Mouse (Mus musculus) urinary bladder, postnatal 4 days (tissue): ENCODE measurements around the gene Tmem238l.

Experiments
- DNase-seq, 2 experiments: peaks; one replicate each; pipeline ENCODE4 v3.0.0; 2021 to 2022; ENCODE audit warnings: low spot score in 2 of 2

Tmem238l gene

DNA sequence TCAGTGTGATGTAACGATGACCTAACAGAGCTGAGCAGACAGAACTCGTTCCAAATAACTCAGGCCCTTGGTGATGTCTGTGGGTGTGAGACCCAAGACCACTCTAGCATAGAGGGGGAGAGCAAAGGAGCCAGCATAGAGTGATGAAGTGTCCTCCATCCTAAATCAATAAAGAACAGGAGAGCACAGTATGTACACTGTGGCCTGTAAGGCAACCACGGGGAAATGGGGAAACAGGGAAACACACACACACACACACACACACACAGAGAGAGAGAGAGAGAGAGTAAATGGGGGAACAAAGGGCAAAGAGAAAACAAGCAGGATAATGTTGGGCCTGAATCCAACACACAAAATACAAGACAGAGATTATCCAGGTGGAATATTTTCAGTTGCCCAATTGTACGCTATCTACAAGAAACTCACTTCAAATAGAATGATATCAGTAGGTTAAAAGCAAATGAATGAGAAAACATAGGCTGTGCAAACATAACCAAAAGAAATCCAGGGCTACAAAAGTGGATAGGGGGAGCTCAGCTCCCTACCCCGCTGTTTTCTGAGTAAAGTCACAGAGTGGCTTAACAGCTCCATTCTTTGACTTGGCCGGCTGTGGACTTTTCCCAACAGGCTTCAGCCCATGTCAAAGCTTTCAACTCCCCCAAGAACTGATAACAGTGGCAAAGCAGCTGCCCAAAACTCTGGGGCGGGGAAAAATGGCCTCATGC lies 19.3 kb downstream of the Tmem238l start:
- DNase-seq = no peak

DNA sequence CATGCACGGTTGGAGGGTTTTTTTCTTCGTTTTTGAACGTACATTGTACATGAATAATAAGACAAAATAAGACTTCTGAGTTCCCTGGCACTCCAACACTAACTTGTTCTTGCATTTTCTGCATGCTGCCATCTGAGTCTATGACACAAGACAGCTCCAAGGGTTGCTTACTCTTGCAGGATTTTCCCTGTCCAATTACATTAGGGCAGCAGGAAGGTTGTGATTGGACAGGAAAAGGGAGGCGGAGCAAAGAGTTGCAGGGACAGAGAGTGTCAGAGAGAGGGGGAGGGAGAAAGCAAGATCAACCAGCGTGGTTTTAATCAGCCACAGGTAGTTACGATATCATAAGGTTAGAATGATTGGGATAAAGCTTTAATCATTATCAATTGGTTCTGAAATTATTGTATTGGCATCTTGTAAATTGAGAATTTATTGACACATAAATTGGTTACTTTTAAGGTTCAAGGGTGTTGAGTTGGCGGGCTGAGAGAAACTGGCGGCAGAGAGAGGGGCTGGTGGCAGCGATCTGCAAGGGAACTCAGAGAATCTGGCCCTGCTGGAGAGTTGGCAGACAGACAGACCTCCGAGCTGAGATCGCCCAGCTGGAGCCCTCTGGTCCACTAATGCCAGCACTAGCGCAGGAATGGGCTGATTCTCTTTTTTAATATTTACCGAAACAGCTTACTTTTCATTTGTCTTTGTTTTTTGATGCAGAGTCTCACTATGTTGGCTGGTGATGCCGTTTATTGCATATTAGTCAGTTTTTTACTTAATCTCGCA lies 25.1 kb downstream of the Tmem238l start:
- no peak for DNase-seq

DNA sequence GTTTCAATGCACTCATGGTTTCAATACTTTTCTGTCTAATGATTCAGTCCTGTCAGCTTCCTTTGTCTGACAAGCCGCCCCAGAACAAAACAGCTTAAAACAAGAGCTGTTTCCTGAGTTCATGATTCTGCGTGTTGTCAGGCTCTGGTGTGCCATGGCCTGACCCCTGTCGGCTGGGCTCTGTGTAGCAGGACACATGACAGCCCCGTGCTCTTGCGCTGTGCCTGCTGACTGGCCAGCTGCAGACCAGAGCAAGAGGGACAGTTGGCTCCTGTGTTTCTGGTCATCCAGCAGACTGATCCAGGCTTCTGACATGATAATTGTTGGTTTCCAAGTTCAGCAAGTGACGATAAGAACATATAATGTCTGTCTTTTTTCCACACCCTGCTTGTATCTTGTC lies 26.4 kb downstream of the Tmem238l start:
- peak in 1 of 2 experiments; percentile 62 for DNase-seq

DNA sequence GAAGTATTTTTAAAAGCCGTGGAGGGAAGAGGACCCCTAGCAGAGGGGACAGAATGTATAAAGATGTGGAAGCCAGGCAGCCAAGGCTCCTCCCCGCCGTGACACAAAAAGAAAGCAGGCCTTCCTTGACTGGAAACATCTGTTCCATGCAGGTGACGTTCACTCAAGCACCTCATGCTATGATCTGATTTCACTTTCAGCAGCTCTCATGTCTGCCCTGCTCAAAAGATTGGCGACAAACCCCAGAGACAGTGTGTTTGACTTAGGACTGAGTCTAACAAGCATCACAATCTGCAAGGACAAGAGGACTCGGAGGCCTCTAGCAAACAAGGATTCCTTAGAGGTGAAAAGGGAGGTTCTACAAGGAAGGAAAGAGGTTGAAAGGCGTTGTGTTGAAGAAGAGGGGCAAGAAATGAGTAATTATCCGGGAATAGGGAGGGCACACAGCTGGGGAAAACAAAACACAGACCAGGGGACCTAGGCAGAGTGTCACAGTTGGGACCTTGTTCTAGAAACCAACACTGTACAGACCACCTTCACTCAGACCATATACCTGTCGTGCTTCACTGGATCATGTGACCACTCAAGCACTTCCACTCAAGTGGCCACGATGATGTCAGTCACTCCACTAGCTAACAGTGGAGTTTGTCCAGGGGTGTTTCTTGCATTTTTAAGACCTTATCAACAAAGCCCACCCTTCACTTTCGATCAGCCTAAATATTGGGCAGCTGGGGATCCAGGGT lies 27.2 kb downstream of the Tmem238l start:
- DNase-seq = no peak

DNA sequence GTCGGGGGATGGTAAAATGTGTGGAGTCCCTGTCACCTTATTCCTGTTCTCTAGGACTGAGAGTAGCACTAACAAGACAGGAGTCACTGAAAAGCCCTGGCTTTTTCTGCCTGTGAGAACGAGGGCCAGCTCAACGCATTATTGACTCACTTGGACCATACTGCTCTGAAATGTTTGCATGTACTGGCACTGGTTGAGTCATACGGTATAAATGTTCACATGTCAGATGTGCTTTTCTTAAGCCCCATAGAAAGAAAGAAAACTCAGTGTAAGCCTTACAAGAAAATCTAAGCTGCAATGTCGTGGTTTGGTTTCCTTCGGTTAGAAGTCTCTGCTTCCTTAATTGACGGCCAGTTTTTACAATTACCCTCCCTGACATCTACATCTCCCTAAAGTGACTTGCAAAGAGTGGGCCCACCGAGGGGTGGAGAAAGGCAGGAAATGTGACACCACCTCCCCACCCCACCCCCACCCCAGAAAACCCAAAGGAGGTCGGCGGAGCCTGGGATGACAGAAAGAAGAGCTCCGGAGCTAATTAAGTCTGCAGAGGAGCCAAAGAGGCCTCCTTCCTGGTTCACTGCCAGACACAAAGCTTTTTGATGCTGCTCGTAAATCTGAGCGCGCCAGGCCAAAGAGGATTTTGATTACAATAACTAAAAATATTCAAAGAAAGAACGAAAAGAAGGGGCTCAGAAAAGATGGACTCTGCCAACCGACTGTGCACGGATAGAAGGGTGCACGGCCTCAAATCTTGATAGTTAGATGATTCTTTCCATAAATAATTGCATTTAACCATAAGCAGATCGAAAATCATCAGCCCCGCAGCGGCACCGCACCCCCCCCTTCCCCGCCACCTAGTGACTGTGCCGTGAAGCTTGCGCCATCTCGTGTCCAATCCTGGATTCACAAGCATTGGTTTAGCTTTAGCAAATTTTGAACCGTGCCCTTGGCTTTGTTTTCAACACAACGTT lies 28.0 kb downstream of the Tmem238l start:
- DNase-seq = peak; percentile 53 to 77

DNA sequence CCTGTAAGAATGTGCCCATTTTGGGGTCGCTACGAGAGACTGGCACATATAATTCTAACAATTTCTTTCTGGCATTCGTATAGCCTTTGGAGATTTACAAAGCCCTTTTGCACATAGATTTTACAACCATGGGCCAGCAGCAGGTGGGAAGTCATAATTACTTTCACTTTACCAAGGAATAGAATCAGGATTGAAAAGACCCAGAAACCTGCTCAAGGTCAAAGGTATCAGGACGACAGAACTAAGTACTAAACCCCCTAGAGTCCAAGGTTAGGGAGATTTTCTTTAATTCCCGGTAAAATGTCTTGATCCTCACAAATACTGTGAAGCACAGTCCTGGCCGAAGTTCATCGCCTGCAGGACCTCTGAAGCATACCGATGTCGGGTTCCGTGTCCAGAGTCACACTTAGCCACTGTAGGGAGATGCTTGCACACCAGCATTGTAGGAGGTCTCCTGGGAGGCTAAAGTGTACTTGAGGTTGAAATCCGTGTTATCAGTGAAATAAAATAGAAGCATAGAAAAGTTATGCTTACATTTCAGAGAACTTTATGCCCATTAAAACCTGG lies 28.8 kb downstream of the Tmem238l start:
- DNase-seq = no peak

DNA sequence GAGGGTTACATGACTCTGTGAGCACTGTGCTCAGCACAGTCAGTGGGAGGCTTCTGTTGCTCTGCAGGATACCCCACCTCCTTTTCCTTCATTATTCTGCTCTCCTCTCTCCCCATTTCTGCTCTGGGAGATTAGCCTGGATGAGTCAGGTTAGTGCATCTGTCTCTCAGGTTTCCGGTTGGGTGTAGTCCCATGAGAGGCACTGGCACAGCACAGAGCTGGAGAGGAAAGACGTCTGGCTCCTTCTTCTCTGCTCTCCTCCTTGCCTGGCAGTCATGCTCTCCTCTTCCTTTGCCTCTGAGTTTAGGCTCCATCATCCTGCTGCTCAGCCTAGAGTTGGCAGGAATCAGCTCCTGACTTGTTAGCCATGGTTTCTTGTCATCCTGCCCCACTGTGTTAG lies 35.7 kb downstream of the Tmem238l start:
- no peak for DNase-seq

DNA sequence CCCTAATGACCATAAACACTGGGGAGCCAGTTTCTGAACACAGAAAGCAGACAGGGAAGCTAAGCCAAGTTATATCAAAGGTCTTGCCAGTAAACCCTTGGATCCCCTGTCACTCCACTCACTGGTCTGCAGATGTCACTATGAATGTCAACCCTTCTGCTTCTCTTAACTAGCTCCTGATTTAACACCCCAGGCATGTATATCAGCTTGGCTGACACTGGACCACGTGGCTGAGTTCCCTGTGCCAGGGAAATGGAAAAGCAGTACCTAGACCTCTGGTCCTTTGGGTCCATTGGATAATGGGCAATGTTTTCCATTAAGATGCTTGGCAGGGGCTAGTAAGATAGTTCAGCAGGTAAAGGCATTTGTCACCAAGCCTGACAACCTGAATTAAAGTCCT lies 37.2 kb downstream of the Tmem238l start:
- no peak for DNase-seq

DNA sequence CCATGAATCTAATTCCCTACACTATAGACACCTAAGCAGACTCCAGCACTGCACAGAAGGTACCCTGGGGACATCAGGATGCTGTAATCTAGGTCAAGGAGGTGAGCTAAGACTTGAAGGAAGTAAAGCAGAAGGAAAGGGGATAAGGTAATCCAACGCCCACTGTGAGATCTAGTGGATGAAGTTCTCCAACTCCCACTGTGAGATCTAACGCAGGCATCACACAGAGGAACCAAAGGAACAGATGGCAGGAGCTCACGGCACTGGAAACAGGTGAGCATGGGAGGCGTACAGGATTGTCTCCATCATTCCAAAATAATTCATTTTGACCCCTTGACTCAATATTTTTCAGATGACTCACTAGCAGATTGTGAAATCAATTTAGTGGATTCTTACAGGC lies 40.0 kb downstream of the Tmem238l start:
- no peak for DNase-seq

DNA sequence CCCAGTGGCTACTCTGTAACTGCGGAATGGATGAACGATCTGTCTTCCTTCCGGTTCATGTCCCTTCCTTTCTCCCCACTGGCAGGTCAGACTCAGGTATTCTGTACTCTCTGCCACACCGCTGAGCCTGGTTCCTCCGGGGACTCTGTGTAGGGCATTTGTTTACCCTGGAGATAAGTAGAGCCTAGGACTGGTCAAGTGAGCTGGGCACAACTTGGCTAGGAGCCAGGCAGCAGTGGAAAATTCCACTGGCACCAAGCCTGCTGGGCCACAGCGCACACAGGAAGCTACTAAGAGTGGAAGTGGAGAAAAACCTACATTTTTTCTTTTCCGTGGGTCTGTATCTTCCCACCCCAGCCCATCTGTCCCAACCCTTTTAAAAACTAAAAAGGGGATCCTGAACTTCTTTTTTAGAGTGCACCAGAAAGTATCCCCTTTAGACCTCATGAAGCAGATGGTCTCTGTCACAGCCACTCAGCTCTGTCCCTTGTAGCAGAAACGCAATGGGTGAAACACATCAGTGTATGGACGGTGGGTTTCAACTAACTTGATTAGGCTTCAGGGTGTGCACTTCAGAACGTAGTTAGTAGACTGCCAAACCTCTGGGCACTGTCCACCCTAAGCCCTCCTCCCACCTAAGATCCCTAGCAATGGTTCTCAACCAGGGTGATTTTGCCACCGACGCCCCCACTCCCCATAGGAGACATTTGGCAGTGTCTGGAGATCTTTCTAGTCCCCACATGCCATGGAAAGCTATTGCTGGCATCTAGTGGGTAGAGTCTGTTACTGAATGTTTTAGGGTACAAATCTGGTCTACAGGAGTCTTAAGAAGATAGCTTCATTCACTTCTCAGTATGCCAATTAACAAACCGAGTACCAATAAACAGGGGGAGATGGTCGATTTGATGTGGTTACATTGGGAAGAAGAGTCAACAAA lies 42.3 kb downstream of the Tmem238l start:
- peak; percentile 58 to 72 for DNase-seq

DNA sequence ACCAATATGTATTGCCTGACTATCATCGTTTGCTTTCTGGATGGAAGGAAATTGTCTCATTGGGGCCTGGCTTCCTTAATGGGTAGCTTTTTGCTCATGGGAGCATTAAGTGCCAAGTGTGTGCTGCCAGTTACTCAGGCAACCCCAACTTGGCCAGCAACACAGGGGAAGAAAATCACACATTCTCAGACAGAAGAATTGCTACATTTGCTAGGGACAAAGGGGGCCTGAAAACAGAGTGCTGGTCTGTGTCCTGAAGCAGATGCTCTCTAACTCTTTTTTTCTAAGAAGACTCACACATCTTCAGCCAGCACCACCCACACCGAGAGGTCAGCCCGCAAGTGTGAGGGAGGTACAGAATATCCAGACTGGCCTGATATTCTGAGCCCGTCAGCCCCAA lies 44.2 kb downstream of the Tmem238l start:
- no peak for DNase-seq

DNA sequence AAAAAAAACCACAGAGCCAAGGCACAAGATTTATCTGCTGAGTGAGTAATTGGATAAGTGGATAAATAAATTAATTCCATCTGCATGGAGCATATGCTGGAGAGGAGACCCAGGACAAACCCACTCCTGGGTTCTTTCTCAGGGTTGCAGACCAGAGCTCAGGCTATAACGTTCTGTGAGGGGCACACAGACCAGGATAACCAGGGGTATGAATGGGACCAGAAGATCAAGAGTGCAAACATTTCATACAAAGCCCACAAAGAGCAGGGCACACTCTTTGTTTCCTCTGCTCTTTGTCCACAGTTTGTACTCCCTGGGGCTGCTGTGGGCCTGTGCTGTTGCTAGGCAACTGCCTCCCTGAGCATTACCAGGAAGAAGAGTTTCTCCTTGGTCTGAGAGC lies 45.3 kb downstream of the Tmem238l start:
- DNase-seq = no peak

DNA sequence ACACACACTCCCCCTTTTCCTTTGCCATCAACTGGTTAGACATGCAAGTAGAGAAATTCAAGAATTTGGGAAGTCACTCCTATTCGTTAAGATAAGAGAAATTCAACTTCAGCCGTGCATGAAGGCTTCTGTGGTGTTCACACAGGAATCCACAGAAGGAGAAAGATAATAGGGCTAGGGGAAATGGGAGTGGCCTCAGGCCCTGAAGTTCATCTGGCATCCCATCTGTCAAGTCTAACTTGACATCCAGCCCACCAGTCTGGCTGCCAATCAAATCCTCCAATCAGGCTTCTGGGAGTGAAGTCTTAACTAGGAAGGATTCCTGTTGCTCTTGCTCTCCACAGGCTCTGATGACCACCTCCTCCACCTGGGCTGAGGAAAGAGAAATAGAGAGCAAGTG lies 46.5 kb downstream of the Tmem238l start:
- no peak for DNase-seq

DNA sequence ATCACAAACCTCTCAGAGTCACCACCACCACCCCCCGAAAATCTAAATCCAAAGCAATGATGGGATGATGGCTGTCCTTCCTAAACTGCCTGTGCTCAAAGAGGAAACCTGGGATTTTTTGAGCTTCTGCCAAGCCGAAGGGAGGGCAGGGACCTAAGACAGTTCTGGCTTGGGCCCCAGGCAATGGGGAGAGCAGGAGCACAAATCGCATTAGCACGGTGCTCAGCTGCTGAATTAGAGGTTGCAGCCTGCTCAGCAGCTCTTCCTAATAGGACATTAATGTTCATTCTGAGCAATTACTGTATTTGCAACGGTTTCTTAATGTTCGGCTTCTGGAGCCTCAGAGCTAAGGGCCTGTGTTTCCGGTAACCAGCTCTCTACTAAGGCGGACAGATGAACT lies 51.5 kb downstream of the Tmem238l start:
- no peak for DNase-seq

DNA sequence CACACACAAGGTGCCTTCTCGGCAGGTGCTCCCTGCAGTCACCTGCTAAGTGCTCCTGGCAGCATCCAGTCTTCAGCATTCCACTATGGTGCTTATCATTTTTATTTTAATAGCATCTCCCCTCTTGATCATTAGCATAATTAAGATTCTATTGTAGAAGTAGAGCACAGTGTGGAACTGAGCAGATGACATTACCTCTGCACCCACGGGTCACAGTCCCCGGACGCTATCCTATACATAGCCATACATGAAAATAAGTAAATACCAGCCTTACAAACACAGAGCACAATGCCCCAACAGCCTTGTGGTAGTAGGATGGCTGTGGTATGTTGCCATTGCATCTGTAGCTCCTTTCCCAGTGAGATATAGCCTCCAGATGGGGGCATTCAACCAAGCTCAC lies 52.1 kb downstream of the Tmem238l start:
- DNase-seq = no peak

DNA sequence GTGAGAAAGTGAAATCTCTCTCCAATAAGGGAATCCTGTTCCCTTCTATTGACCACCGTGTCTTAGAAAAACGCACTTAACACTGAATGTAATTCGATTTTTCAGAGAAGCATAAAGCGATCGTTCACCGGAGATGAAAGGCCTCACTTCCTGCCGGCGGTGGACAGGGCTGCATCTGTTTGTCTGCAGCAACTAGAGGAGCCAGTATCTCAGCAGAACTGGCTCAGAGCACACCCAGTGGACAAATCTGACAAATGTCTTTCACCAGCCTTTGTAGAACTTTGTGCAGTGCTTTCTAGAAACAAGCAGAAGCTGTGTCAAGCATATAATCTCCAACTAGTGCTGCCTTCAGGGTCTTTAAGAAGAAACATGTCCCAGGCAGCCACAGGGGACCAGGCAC lies 54.0 kb downstream of the Tmem238l start:
- DNase-seq = no peak

DNA sequence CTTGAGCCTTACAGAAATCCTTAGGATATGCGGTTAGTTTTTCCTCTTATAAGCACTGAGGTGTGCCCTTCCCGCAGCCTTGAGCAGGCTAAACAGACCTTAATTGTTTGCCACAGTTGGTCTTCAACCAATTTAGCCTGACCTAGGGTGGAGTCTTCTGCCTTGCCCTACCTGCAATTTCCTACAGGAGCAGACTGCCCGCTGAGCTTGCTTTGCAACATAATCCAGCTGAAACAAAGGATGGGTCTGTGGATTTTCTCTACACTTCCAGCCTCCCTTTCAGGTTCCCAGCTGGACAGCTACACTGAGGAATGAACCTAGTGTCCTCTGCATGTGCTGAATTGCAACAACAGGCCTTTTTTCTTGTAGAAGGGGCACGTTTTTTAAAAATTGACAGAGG lies 55.2 kb downstream of the Tmem238l start:
- DNase-seq = no peak
